12 mouse cellular contexts compared by ENCODE assay signal in the genomic region with DNA sequence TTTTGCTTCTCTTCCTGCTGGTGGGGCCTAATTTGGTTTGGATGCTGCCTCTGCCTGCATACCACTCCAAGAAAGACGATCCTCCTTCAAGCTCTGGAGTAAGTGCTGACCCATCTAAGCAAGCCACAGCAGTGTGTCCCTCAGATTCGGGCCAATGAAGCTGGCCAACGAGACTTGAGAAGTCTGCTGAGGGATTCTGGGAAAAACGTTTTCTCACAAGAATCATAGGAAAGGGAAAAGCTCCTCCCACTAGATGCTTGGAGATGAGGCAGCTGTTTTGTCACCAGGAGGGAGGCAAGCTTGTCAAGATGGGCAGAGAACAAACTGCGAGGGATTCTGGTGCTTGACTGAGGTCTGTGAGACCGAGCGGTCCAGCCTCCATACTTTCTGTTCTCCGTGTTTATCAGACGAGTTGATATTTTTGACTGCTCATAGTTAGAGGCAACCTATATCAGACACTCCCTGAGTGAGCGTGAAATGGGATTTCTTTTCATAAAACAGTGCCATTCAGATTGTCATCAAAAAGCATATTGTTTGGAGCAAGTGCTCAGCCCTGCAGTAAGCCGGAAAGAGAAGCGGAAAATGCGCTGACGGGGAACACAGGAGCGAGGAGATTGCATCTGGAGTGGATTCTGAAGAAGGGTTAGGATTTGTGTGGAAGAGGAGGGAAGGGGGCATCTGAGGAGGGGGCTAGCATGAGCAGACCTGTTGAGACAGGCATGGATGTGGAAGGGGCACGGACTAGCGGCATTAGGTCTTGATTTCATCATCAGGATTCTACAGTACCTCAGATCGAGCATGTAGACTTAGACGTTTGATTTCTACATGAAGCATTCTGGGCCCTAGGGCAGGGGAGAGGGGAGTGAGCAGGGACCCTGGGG. TPM values are rescaled to one million over a fixed set of nuclear protein-coding genes. Genes with fewer than 3 reads are reported as not detected.
A peak's percentile ranks its signal among the peaks of the same experiment; 100 is the strongest.
DNase-seq lines count a peak whose midpoint lies in the region; ATAC-seq lines count a peak whose summit lies in the region.
"Had no signal": no experiment of that assay in that cellular context is flagged by ENCODE, and none has a peak within 500 bp of the region (broad histone marks: within the 10 kb centered on the region; RNA-seq: fewer than 3 reads in every experiment).

No protein-coding gene starts in this region.

- no peak overlapping the region for H3K9ac ChIP-seq in neural tube, embryonic 11.5 days (ENCODE audit: low read length)
- peak overlapping the region; percentile 46; the same call in 1 of the 2 replicates for H3K9ac ChIP-seq in heart, embryonic 14.5 days (ENCODE audit: low read length)
- no peak overlapping the region for H3K9ac ChIP-seq in limb, embryonic 15.5 days

- 69% methylated on average over 19 of the region's 19 CpGs for WGBS in neural tube, embryonic 11.5 days
- 51% methylated on average over 19 of the region's 19 CpGs for WGBS in heart, embryonic 14.5 days
- WGBS in limb, embryonic 15.5 days: 57% methylated on average over 19 of the region's 19 CpGs

- H3K4me2 ChIP-seq in neural tube, embryonic 11.5 days (ENCODE audit: low read depth): no peak overlapping the region
- 0 out of 2 replicates have a peak overlapping the region, but pooled peaks have one; percentile 37 for H3K4me2 ChIP-seq in heart, embryonic 14.5 days (ENCODE audit: low read length)
- H3K4me2 ChIP-seq in limb, embryonic 15.5 days: no peak overlapping the region

- no peak overlapping the region for H3K4me3 ChIP-seq in neural tube, embryonic 11.5 days (ENCODE audit: low read depth, low read length)
- H3K4me3 ChIP-seq in heart, embryonic 14.5 days (ENCODE audit: control insufficient read depth in 1 of 2, insufficient read depth in 1 of 2, low read depth in 1 of 2, low read length in 2 of 2): no peak overlapping the region
- H3K4me3 ChIP-seq in limb, embryonic 15.5 days: no peak overlapping the region
- H3K4me3 ChIP-seq: erythroblast, embryonic 14.5 days had no signal

- no peaks in the 10 kb centered on the region for H3K27me3 ChIP-seq in neural tube, embryonic 11.5 days (ENCODE audit: control insufficient read depth, insufficient read depth, low read length)
- no peaks in the 10 kb centered on the region for H3K27me3 ChIP-seq in heart, embryonic 14.5 days (ENCODE audit: control insufficient read depth, insufficient read depth, low read length)
- no peaks in the 10 kb centered on the region for H3K27me3 ChIP-seq in limb, embryonic 15.5 days

- no peak for ATAC-seq in neural tube, embryonic 11.5 days (ENCODE audit: insufficient read depth, low FRiP score, low TSS enrichment)
- no peak for ATAC-seq in heart, embryonic 14.5 days (ENCODE audit: insufficient number of reproducible peaks, insufficient read depth, low FRiP score, low read depth)
- ATAC-seq in limb, embryonic 15.5 days (ENCODE audit: insufficient number of reproducible peaks, low FRiP score, low TSS enrichment, low read depth): no peak

- peaks cover 51% of the 10 kb centered on the region for H3K4me1 ChIP-seq in neural tube, embryonic 11.5 days (ENCODE audit: control insufficient read depth, insufficient read depth, low read length)
- peaks cover 60 to 80% of the 10 kb centered on the region in 2 experiments for H3K4me1 ChIP-seq in heart, embryonic 14.5 days (ENCODE audit: control insufficient read depth in 2 of 2, insufficient read depth in 2 of 2, low read length in 2 of 2)
- peaks cover 95% of the 10 kb centered on the region for H3K4me1 ChIP-seq in limb, embryonic 15.5 days

- H3K9me3 ChIP-seq in neural tube, embryonic 11.5 days (ENCODE audit: control insufficient read depth, low read length): no peaks in the 10 kb centered on the region
- H3K9me3 ChIP-seq in heart, embryonic 14.5 days (ENCODE audit: control insufficient read depth, low read length): no peaks in the 10 kb centered on the region
- H3K9me3 ChIP-seq in limb, embryonic 15.5 days: no peaks in the 10 kb centered on the region
- H3K9me3 ChIP-seq: G1E had no signal

- H3K36me3 ChIP-seq in neural tube, embryonic 11.5 days (ENCODE audit: control insufficient read depth, insufficient read depth, low read length): no peaks in the 10 kb centered on the region
- H3K36me3 ChIP-seq in heart, embryonic 14.5 days (ENCODE audit: control insufficient read depth, insufficient read depth, low read length): no peaks in the 10 kb centered on the region; the same call in 1 of the 2 replicates
- no peaks in the 10 kb centered on the region for H3K36me3 ChIP-seq in limb, embryonic 15.5 days

- H3K27ac ChIP-seq in neural tube, embryonic 11.5 days (ENCODE audit: low read depth, low read length): 0 out of 2 replicates have a peak overlapping the region, but pooled peaks have one; percentile 39
- H3K27ac ChIP-seq in heart, embryonic 14.5 days (replicated peaks in 1 of 2; ENCODE audit: control insufficient read depth in 1 of 2, insufficient read depth in 1 of 2, low read depth in 2 of 2, low read length in 2 of 2): peak overlapping the region in 1 of 2 experiments; percentile 87; a peak in 3 of 4 replicates
- peak overlapping the region; percentile 87 for H3K27ac ChIP-seq in limb, embryonic 15.5 days
- H3K27ac ChIP-seq: macrophage had no signal

- no peak for DNase-seq in neural tube, embryonic 11.5 days (ENCODE audit: low spot score)
- DNase-seq in neural tube, embryonic 10.5 days (ENCODE audit: extremely low spot score, low spot score): no peak
- DNase-seq in right cerebral cortex, postnatal 4 days: no peak
- no peak for DNase-seq in layer of hippocampus, adult 9-10 months (ENCODE audit: low spot score)
- no peak for DNase-seq in urinary bladder, adult 2 months (ENCODE audit: low spot score)
- DNase-seq in spleen, adult 18-20 months: no peak
- DNase-seq: kidney, adult 9 months had no signal

RNA-seq across cellular contexts. Expression of a gene that starts 17.0 kb away (rescaled TPM):
- 22.7 and 24.6 TPM in 2 replicates for polyA plus RNA-seq in neural tube, embryonic 11.5 days (2014; fragmentation: Nextera tagmentation; extraction: Ambion mirVana)
- polyA plus RNA-seq in heart, embryonic 14.5 days (2014; fragmentation: Nextera tagmentation; extraction: Ambion mirVana): 25.5 and 28.1 TPM in 2 replicates
- 52.6 and 54.8 TPM in 2 replicates for polyA plus RNA-seq in limb, embryonic 15.5 days (2015; fragmentation: Nextera tagmentation; extraction: Ambion mirVana)
- 5.5 and 9.1 TPM in 2 replicates for polyA plus RNA-seq in urinary bladder, adult 2 months (2012; rRNA removed)
